Mouse (Mus musculus): ENCODE measurements around the gene Vsx2. TPM values are rescaled to one million over a fixed set of nuclear protein-coding genes. Genes with fewer than 3 reads are reported as not detected.
A peak's percentile ranks its signal among the peaks of the same experiment; 100 is the strongest.

The Vsx2 gene
- polyA plus RNA-seq, 1 experiment = not detected

GRCm38 (mm10) chr12:84598324-84598723 lies 28.8 kb downstream of the Vsx2 start:
- no peaks in the 10 kb centered on the region for H3K27me3 ChIP-seq (ENCODE audit: control insufficient read depth, insufficient read depth, low read length)
- no peak overlapping the region for H3K4me3 ChIP-seq (ENCODE audit: extremely low read depth, insufficient read depth, insufficient read length)
- H3K4me1 ChIP-seq (ENCODE audit: control insufficient read depth, insufficient read depth, insufficient read length) = no peaks in the 10 kb centered on the region
- no peak for TF ChIP-seq CTCF (IDR thresholded peaks at IDR 0.05; ENCODE audit: extremely low read depth, insufficient read depth, insufficient read length, insufficient replicate concordance)
- no peak for TF ChIP-seq POLR2A (IDR thresholded peaks at IDR 0.05; ENCODE audit: low read depth, low read length)
- no peak overlapping the region for H3K27ac ChIP-seq (ENCODE audit: insufficient read depth, low read length)
- no peak for DNase-seq (ENCODE audit: low read depth in 1 of 2, low spot score in 2 of 2)
- WGBS = 36% methylated on average over 8 of the region's 8 CpGs
- peaks cover 4% of the 10 kb centered on the region; the same call in 1 of the 2 replicates for H3K36me3 ChIP-seq (ENCODE audit: control insufficient read depth, insufficient read depth, low read length)

DNA sequence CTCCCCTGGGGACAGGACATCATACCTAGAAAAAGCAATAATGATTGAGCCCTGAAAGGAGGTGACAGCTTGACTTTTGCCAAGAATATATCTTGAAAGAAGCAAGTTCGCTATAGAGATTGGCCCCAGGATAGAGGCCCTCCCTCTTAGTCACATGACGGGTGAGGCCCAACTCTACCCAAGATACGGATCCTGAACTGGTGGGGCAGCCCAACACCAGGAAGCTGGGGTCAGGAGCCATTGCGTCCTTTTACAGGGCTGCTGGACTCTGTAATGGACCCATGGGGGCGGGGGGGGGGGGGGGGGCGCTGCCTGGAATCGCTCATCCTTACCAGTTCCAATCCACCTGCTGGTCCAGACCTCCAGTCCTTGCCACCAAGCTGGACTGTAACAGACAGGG lies 34.4 kb downstream of the Vsx2 start:
- Histone ChIP-seq H3K4me1 (ENCODE audit: control insufficient read depth, insufficient read depth, insufficient read length) (no peaks in the 10 kb centered on the region), H3K27me3 (ENCODE audit: control insufficient read depth, insufficient read depth, low read length) (no peaks in the 10 kb centered on the region), H3K27ac (ENCODE audit: insufficient read depth, low read length) (no peak overlapping the region), H3K36me3 (ENCODE audit: control insufficient read depth, insufficient read depth, low read length) (peaks cover 6% of the 10 kb centered on the region), H3K4me3 (ENCODE audit: extremely low read depth, insufficient read depth, insufficient read length) (no peak overlapping the region)
- WGBS = 93% methylated on average over 7 of the region's 7 CpGs
- no peak for TF ChIP-seq CTCF (IDR thresholded peaks at IDR 0.05; ENCODE audit: extremely low read depth, insufficient read depth, insufficient read length, insufficient replicate concordance)
- TF ChIP-seq POLR2A (IDR thresholded peaks at IDR 0.05; ENCODE audit: low read depth, low read length) = no peak
- DNase-seq (ENCODE audit: low read depth in 1 of 2, low spot score in 2 of 2) = no peak

- H3K4me3 ChIP-seq (ENCODE audit: extremely low read depth, insufficient read depth, insufficient read length) = no peak overlapping the region
- no peaks in the 10 kb centered on the region for H3K27me3 ChIP-seq (ENCODE audit: control insufficient read depth, insufficient read depth, low read length)
- WGBS = 81% methylated on average over 7 of the region's 7 CpGs
- DNase-seq (ENCODE audit: low read depth in 1 of 2, low spot score in 2 of 2) = peak in 1 of 2 experiments; percentile 13
- no peaks in the 10 kb centered on the region for H3K4me1 ChIP-seq (ENCODE audit: control insufficient read depth, insufficient read depth, insufficient read length)
- H3K27ac ChIP-seq (ENCODE audit: insufficient read depth, low read length) = no peak overlapping the region
- H3K36me3 ChIP-seq (ENCODE audit: control insufficient read depth, insufficient read depth, low read length) = peaks cover 6% of the 10 kb centered on the region
- no peak for TF ChIP-seq POLR2A (IDR thresholded peaks at IDR 0.05; ENCODE audit: low read depth, low read length)
- peak; percentile 38; the same call in 1 of the 2 replicates for TF ChIP-seq CTCF (IDR thresholded peaks at IDR 0.05; ENCODE audit: extremely low read depth, insufficient read depth, insufficient read length, insufficient replicate concordance)
Measured at GRCm38 (mm10) chr12:84605860-84606259, 36.3 kb downstream of the Vsx2 start.

DNA sequence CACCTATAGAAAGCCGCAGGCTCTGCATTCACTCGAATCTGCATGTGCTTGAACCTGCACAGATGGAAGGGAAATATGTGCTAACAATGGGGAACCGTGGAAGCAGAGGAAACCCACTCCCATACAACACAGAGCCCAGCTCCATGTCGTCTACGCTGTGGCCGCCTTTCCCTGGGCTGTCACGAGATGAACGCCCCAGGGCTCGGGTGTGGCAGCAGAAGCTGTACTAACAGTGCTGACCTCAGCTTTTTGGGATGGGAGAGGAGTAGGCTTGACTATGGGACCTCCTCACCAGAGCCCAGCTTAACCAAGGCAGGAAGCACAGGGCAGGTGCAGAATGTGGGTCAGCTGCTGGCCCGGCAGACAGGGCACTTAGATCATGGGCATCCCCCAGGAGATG lies 42.2 kb downstream of the Vsx2 start:
- Histone ChIP-seq H3K27me3 (ENCODE audit: control insufficient read depth, insufficient read depth, low read length) (no peaks in the 10 kb centered on the region), H3K4me1 (ENCODE audit: control insufficient read depth, insufficient read depth, insufficient read length) (no peaks in the 10 kb centered on the region), H3K4me3 (ENCODE audit: extremely low read depth, insufficient read depth, insufficient read length) (no peak overlapping the region), H3K36me3 (ENCODE audit: control insufficient read depth, insufficient read depth, low read length) (peaks cover 2% of the 10 kb centered on the region; the same call in 1 of the 2 replicates), H3K27ac (ENCODE audit: insufficient read depth, low read length) (no peak overlapping the region)
- no peak for TF ChIP-seq CTCF (IDR thresholded peaks at IDR 0.05; ENCODE audit: extremely low read depth, insufficient read depth, insufficient read length, insufficient replicate concordance)
- no peak for DNase-seq (ENCODE audit: low read depth in 1 of 2, low spot score in 2 of 2)
- 92% methylated on average over 10 of the region's 10 CpGs for WGBS

GRCm38 (mm10) chr12:84612518-84612917 lies 43.0 kb downstream of the Vsx2 start:
- 87% methylated on average over 8 of the region's 8 CpGs for WGBS
- TF ChIP-seq POLR2A (IDR thresholded peaks at IDR 0.05; ENCODE audit: low read depth, low read length) (no peak), CTCF (IDR thresholded peaks at IDR 0.05; ENCODE audit: extremely low read depth, insufficient read depth, insufficient read length, insufficient replicate concordance) (no peak)
- Histone ChIP-seq H3K27me3 (ENCODE audit: control insufficient read depth, insufficient read depth, low read length) (no peaks in the 10 kb centered on the region), H3K27ac (ENCODE audit: insufficient read depth, low read length) (no peak overlapping the region), H3K4me3 (ENCODE audit: extremely low read depth, insufficient read depth, insufficient read length) (no peak overlapping the region), H3K4me1 (ENCODE audit: control insufficient read depth, insufficient read depth, insufficient read length) (no peaks in the 10 kb centered on the region), H3K36me3 (ENCODE audit: control insufficient read depth, insufficient read depth, low read length) (no peaks in the 10 kb centered on the region; the same call in 1 of the 2 replicates)
- no peak for DNase-seq (ENCODE audit: low read depth in 1 of 2, low spot score in 2 of 2)

- DNase-seq (ENCODE audit: low read depth in 1 of 2, low spot score in 2 of 2) = no peak
- Histone ChIP-seq H3K36me3 (ENCODE audit: control insufficient read depth, insufficient read depth, low read length) (no peaks in the 10 kb centered on the region; the same call in 1 of the 2 replicates), H3K27me3 (ENCODE audit: control insufficient read depth, insufficient read depth, low read length) (no peaks in the 10 kb centered on the region), H3K4me1 (ENCODE audit: control insufficient read depth, insufficient read depth, insufficient read length) (no peaks in the 10 kb centered on the region), H3K27ac (ENCODE audit: insufficient read depth, low read length) (no peak overlapping the region), H3K4me3 (ENCODE audit: extremely low read depth, insufficient read depth, insufficient read length) (no peak overlapping the region)
- WGBS = 93% methylated on average over 11 of the region's 11 CpGs
- TF ChIP-seq CTCF (IDR thresholded peaks at IDR 0.05; ENCODE audit: extremely low read depth, insufficient read depth, insufficient read length, insufficient replicate concordance) (no peak), POLR2A (IDR thresholded peaks at IDR 0.05; ENCODE audit: low read depth, low read length) (no peak)
Measured at GRCm38 (mm10) chr12:84614001-84614400, 44.4 kb downstream of the Vsx2 start.

GRCm38 (mm10) chr12:84614524-84614923 lies 45.0 kb downstream of the Vsx2 start:
- DNase-seq (ENCODE audit: low read depth in 1 of 2, low spot score in 2 of 2) = no peak
- no peak overlapping the region for H3K4me3 ChIP-seq (ENCODE audit: extremely low read depth, insufficient read depth, insufficient read length)
- H3K27ac ChIP-seq (ENCODE audit: insufficient read depth, low read length) = no peak overlapping the region
- 81% methylated on average over 7 of the region's 7 CpGs for whole genome bisulfite sequencing
- H3K27me3 ChIP-seq (ENCODE audit: control insufficient read depth, insufficient read depth, low read length) = no peaks in the 10 kb centered on the region
- H3K36me3 ChIP-seq (ENCODE audit: control insufficient read depth, insufficient read depth, low read length) = no peaks in the 10 kb centered on the region
- TF ChIP-seq POLR2A (IDR thresholded peaks at IDR 0.05; ENCODE audit: low read depth, low read length) (no peak), CTCF (IDR thresholded peaks at IDR 0.05; ENCODE audit: extremely low read depth, insufficient read depth, insufficient read length, insufficient replicate concordance) (no peak)
- H3K4me1 ChIP-seq (ENCODE audit: control insufficient read depth, insufficient read depth, insufficient read length) = no peaks in the 10 kb centered on the region

Measured in spleen, adult 2 months (tissue).